In genomic region chr7:68028167-68028566, GRCm38 (mm10) we compare ENCODE assay signal across 25 mouse cellular contexts.
DNase-seq lines count a peak whose midpoint lies in the region; ATAC-seq and TF ChIP-seq lines count a peak whose summit lies in the region.
"Had no signal": no experiment of that assay in that cellular context is flagged by ENCODE, and none has a peak within 500 bp of the region (broad histone marks: within the 10 kb centered on the region; RNA-seq: fewer than 3 reads in every experiment).

No protein-coding gene starts in this region.

- 0 out of 2 replicates have a peak, but pooled peaks cover 2% of the 10 kb centered on the region for H3K36me3 ChIP-seq in heart, embryonic 11.5 days (ENCODE audit: control insufficient read depth, insufficient read depth, low read length)
- H3K36me3 ChIP-seq in MEL (ENCODE audit: control insufficient read depth in 1 of 2, insufficient read depth in 2 of 2, low read length in 2 of 2): peaks cover 1 to 13% of the 10 kb centered on the region in 2 experiments; a peak in 3 of 4 replicates
- no peaks in the 10 kb centered on the region; the same call in 1 of the 2 replicates for H3K36me3 ChIP-seq in liver, embryonic 12.5 days
- H3K36me3 ChIP-seq in liver, embryonic 16.5 days (ENCODE audit: control insufficient read depth, insufficient read depth): no peaks in the 10 kb centered on the region
- H3K36me3 ChIP-seq in midbrain, embryonic 14.5 days (ENCODE audit: control insufficient read depth, insufficient read depth, low read length): no peaks in the 10 kb centered on the region
- H3K36me3 ChIP-seq: G1E; hindbrain, embryonic 12.5 days had no signal

- no peak overlapping the region for H3K4me3 ChIP-seq in heart, embryonic 11.5 days (ENCODE audit: low read depth, low read length)
- no peak overlapping the region for H3K4me3 ChIP-seq in MEL (ENCODE audit: control insufficient read depth in 1 of 2, insufficient read depth in 1 of 2, low read depth in 2 of 2, low read length in 2 of 2)
- H3K4me3 ChIP-seq in liver, embryonic 12.5 days: no peak overlapping the region
- H3K4me3 ChIP-seq in liver, embryonic 16.5 days (ENCODE audit: low read depth, low read length): no peak overlapping the region
- H3K4me3 ChIP-seq in midbrain, embryonic 14.5 days (replicated peaks; ENCODE audit: low read depth, low read length): no peak overlapping the region
- H3K4me3 ChIP-seq: embryonic facial prominence, embryonic 13.5 days; forebrain, embryonic 12.5 days; heart, embryonic 13.5 days; hindbrain, embryonic 12.5 days had no signal

- H3K27ac ChIP-seq in heart, embryonic 11.5 days (ENCODE audit: low read depth, low read length): no peak overlapping the region
- no peak overlapping the region for H3K27ac ChIP-seq in MEL (ENCODE audit: control insufficient read depth, low read depth, low read length)
- H3K27ac ChIP-seq in liver, embryonic 12.5 days: peak overlapping the region; percentile 51; the same call in 1 of the 2 replicates
- no peak overlapping the region for H3K27ac ChIP-seq in liver, embryonic 16.5 days (ENCODE audit: low read length)
- no peak overlapping the region for H3K27ac ChIP-seq in midbrain, embryonic 14.5 days (replicated peaks; ENCODE audit: low read depth, low read length)
- H3K27ac ChIP-seq: embryonic facial prominence, embryonic 13.5 days; forebrain, embryonic 12.5 days; heart, embryonic 13.5 days; hindbrain, embryonic 12.5 days had no signal

- peaks cover 55% of the 10 kb centered on the region for H3K4me1 ChIP-seq in heart, embryonic 11.5 days (ENCODE audit: control insufficient read depth, insufficient read depth, low read length)
- H3K4me1 ChIP-seq in MEL (ENCODE audit: control insufficient read depth in 1 of 2, insufficient read depth in 2 of 2, low read length in 2 of 2): peaks cover 2 to 15% of the 10 kb centered on the region in 2 experiments; a peak in 3 of 4 replicates
- peaks cover 47% of the 10 kb centered on the region for H3K4me1 ChIP-seq in liver, embryonic 12.5 days
- peaks cover 8% of the 10 kb centered on the region for H3K4me1 ChIP-seq in liver, embryonic 16.5 days (ENCODE audit: control insufficient read depth, low read depth, low read length)
- H3K4me1 ChIP-seq in midbrain, embryonic 14.5 days (ENCODE audit: control insufficient read depth, insufficient read depth, low read length): peaks cover 21% of the 10 kb centered on the region

- WGBS in heart, embryonic 11.5 days (ENCODE audit: insufficient replicate concordance): 18% methylated on average over 4 of the region's 4 CpGs
- 13% methylated on average over 4 of the region's 4 CpGs for WGBS in liver, embryonic 12.5 days (ENCODE audit: insufficient replicate concordance)
- 14% methylated on average over 4 of the region's 4 CpGs for WGBS in liver, embryonic 16.5 days (ENCODE audit: insufficient replicate concordance)
- WGBS in midbrain, embryonic 14.5 days: 62% methylated on average over 4 of the region's 4 CpGs

- H3K9me3 ChIP-seq in heart, embryonic 11.5 days (replicated peaks; ENCODE audit: control insufficient read depth, low read length): no peaks in the 10 kb centered on the region
- no peaks in the 10 kb centered on the region for H3K9me3 ChIP-seq in MEL (replicated peaks; ENCODE audit: insufficient read depth, low read length)
- no peaks in the 10 kb centered on the region for H3K9me3 ChIP-seq in liver, embryonic 12.5 days (replicated peaks)
- H3K9me3 ChIP-seq in liver, embryonic 16.5 days (replicated peaks; ENCODE audit: control insufficient read depth, low read length): no peaks in the 10 kb centered on the region
- H3K9me3 ChIP-seq in midbrain, embryonic 14.5 days (ENCODE audit: control insufficient read depth, low read length): no peaks in the 10 kb centered on the region
- H3K9me3 ChIP-seq: embryonic facial prominence, embryonic 13.5 days; forebrain, embryonic 12.5 days; heart, embryonic 13.5 days; hindbrain, embryonic 12.5 days had no signal

- H3K79me2 ChIP-seq in MEL (ENCODE audit: control insufficient read depth, insufficient read depth, low read length, poor library complexity): no peaks in the 10 kb centered on the region

- TF ChIP-seq EP300 in MEL (IDR thresholded peaks at IDR 0.05; ENCODE audit: low read depth in 1 of 2, low read length in 2 of 2): peak; percentile 61 to 77

- ATAC-seq in heart, embryonic 11.5 days (replicated peaks; ENCODE audit: insufficient number of reproducible peaks, low FRiP score, low TSS enrichment): no peak
- ATAC-seq in liver, embryonic 12.5 days: peak; percentile 83
- peak; percentile 43 for ATAC-seq in liver, embryonic 16.5 days (ENCODE audit: low read depth)
- ATAC-seq in midbrain, embryonic 14.5 days (ENCODE audit: low FRiP score, low TSS enrichment): no peak
- ATAC-seq: activated CD4-positive, CD25-positive, alpha-beta regulatory T cell, adult 4 months; CD4-positive, CD25-positive, alpha-beta regulatory T cell, adult 4 months; forebrain, embryonic 16.5 days; hindbrain, embryonic 16.5 days; Patski had no signal

- no peak for TF ChIP-seq CTCF in MEL (IDR thresholded peaks at IDR 0.05 in 2 of 3, conservative IDR thresholded peaks at IDR 0.05 in 1 of 3; ENCODE audit: control insufficient read depth in 1 of 3, insufficient read depth in 1 of 3, low read depth in 2 of 3, low read length in 3 of 3, poor library complexity in 1 of 3, severe bottlenecking in 1 of 3)

- no peak for DNase-seq in heart, postnatal 36 days
- peak; percentile 82 for DNase-seq in MEL (ENCODE audit: low read depth, low spot score)
- no peak for DNase-seq in yolk sac, embryonic 10.5 days (ENCODE audit: low spot score)
- no peak for DNase-seq in midbrain, embryonic 14.5 days
- DNase-seq in adrenal gland, adult 8-10 months: no peak
- DNase-seq: adrenal gland, adult 2 months; adrenal gland, postnatal 36 days; B cell, adult 2 months; cerebellum, adult 8-10 months; cerebellum, postnatal 14 days; gastrocnemius, postnatal 14 days; heart, postnatal 4 days had no signal

- no peak for TF ChIP-seq RAD21 in MEL (IDR thresholded peaks at IDR 0.05; ENCODE audit: low read depth, low read length)

- intact Hi-C loops in heart, postnatal 36 days (cut with DNase I): no loop called here

- peak overlapping the region; percentile 11; the same call in 1 of the 2 replicates for H3K4me2 ChIP-seq in heart, embryonic 11.5 days
- peak overlapping the region; percentile 45 for H3K4me2 ChIP-seq in liver, embryonic 12.5 days
- H3K4me2 ChIP-seq in liver, embryonic 16.5 days (ENCODE audit: low read depth, low read length): no peak overlapping the region
- no peak overlapping the region for H3K4me2 ChIP-seq in midbrain, embryonic 14.5 days (ENCODE audit: low read length)
- H3K4me2 ChIP-seq: embryonic facial prominence, embryonic 13.5 days; forebrain, embryonic 12.5 days; heart, embryonic 13.5 days; hindbrain, embryonic 12.5 days had no signal

- no peaks in the 10 kb centered on the region for H3K27me3 ChIP-seq in heart, embryonic 11.5 days (ENCODE audit: control insufficient read depth, insufficient read depth, low read length)
- H3K27me3 ChIP-seq in MEL (ENCODE audit: control insufficient read depth in 1 of 2, insufficient read depth in 2 of 2, low read length in 2 of 2): no peaks in the 10 kb centered on the region
- H3K27me3 ChIP-seq in liver, embryonic 12.5 days (replicated peaks): no peaks in the 10 kb centered on the region
- H3K27me3 ChIP-seq in liver, embryonic 16.5 days (ENCODE audit: control insufficient read depth, insufficient read depth, low read depth, low read length): no peaks in the 10 kb centered on the region
- H3K27me3 ChIP-seq in midbrain, embryonic 14.5 days (ENCODE audit: control insufficient read depth, insufficient read depth, low read length): no peaks in the 10 kb centered on the region
- H3K27me3 ChIP-seq: embryonic facial prominence, embryonic 13.5 days; forebrain, embryonic 12.5 days; heart, embryonic 13.5 days; hindbrain, embryonic 12.5 days; Patski had no signal

- H3K9ac ChIP-seq in heart, embryonic 11.5 days (ENCODE audit: low read depth, low read length): no peak overlapping the region
- no peak overlapping the region for H3K9ac ChIP-seq in MEL (ENCODE audit: control insufficient read depth, low read depth, low read length, poor library complexity, severe bottlenecking)
- 0 out of 2 replicates have a peak overlapping the region, but pooled peaks have one; percentile 17 for H3K9ac ChIP-seq in liver, embryonic 12.5 days
- no peak overlapping the region for H3K9ac ChIP-seq in liver, embryonic 16.5 days (ENCODE audit: low read depth, low read length)
- H3K9ac ChIP-seq in midbrain, embryonic 14.5 days (replicated peaks; ENCODE audit: low read length): no peak overlapping the region
- H3K9ac ChIP-seq: embryonic facial prominence, embryonic 13.5 days; forebrain, embryonic 12.5 days; heart, embryonic 13.5 days; hindbrain, embryonic 12.5 days had no signal

- TF ChIP-seq POLR2A in MEL (IDR thresholded peaks at IDR 0.05; ENCODE audit: control insufficient read depth in 1 of 2, insufficient read depth in 1 of 2, low read depth in 1 of 2, low read length in 2 of 2, poor library complexity in 1 of 2): no peak

TF ChIP-seq in MEL, 35 proteins besides CTCF, POLR2A, EP300 and RAD21 (continues in another document):
- no peak for TF ChIP-seq POLR2AphosphoS2 (IDR thresholded peaks at IDR 0.05; ENCODE audit: low read length)
- no peak for TF ChIP-seq ELF1 (IDR thresholded peaks at IDR 0.05; ENCODE audit: low read depth, low read length)
- TF ChIP-seq MEF2A (IDR thresholded peaks at IDR 0.05; ENCODE audit: extremely low read depth, insufficient replicate concordance, low read depth, low read length, poor library complexity, severe bottlenecking): no peak
- TF ChIP-seq CHD2 (IDR thresholded peaks at IDR 0.05; ENCODE audit: low read length): no peak
- TF ChIP-seq MYC (IDR thresholded peaks at IDR 0.05; ENCODE audit: low read depth, low read length): no peak
- TF ChIP-seq RCOR1 (IDR thresholded peaks at IDR 0.05; ENCODE audit: low read depth, low read length): peak; percentile 36; the same call in 1 of the 2 replicates
- TF ChIP-seq GATA1 (IDR thresholded peaks at IDR 0.05; ENCODE audit: low read depth, low read length): peak; percentile 24; the same call in 1 of the 2 replicates
- TF ChIP-seq GABPA (IDR thresholded peaks at IDR 0.05; ENCODE audit: low read depth, low read length): no peak
- no peak for TF ChIP-seq MAZ (IDR thresholded peaks at IDR 0.05; ENCODE audit: low read depth, low read length)
- TF ChIP-seq TBP (IDR thresholded peaks at IDR 0.05; ENCODE audit: low read depth, low read length): peak; percentile 93
- TF ChIP-seq ZC3H11A (IDR thresholded peaks at IDR 0.05; ENCODE audit: low read depth, low read length): no peak
- TF ChIP-seq NRF1 (IDR thresholded peaks at IDR 0.05; ENCODE audit: insufficient read depth, low read depth, low read length, poor library complexity, severe bottlenecking): no peak
- no peak for TF ChIP-seq MAX (IDR thresholded peaks at IDR 0.05; ENCODE audit: low read length)
- TF ChIP-seq ZKSCAN1 (IDR thresholded peaks at IDR 0.05; ENCODE audit: low read depth, low read length): no peak
- TF ChIP-seq ZNF384 (IDR thresholded peaks at IDR 0.05; ENCODE audit: low read depth, low read length): no peak
- no peak for TF ChIP-seq MAFK (IDR thresholded peaks at IDR 0.05; ENCODE audit: borderline replicate concordance, low read depth, low read length)
- TF ChIP-seq TAL1 (IDR thresholded peaks at IDR 0.05; ENCODE audit: low read length): peak; percentile 26; the same call in 1 of the 2 replicates

Comparison
In these comparisons a context has a peak if more than half of its experiments do, and no peak if none do; other contexts are left out.
1. H3K4me2 ChIP-seq: peak in heart, embryonic 11.5 days (single experiment) and liver, embryonic 12.5 days (single experiment); none in liver, embryonic 16.5 days (single experiment) and midbrain, embryonic 14.5 days (single experiment).
2. ATAC-seq: peak in liver, embryonic 12.5 days (single experiment) and liver, embryonic 16.5 days (single experiment); none in heart, embryonic 11.5 days (single experiment) and midbrain, embryonic 14.5 days (single experiment).